Mouse (Mus musculus) myocyte (in vitro differentiated cells): ENCODE results near the gene Ccdc33.

Experiments used
- CEBPB ChIP-seq: IDR thresholded peaks from 2 replicates; pipeline ENCODE4 v1.6.1; 2011; ENCODE audit warnings: mild to moderate bottlenecking, moderate library complexity; ENCODE audit not compliant: poor library complexity, insufficient read depth, severe bottlenecking
- E2F4 ChIP-seq: IDR thresholded peaks from one replicate; pipeline ENCODE4 v1.6.1; 2011; ENCODE audit warnings: mild to moderate bottlenecking, control low read depth, moderate library complexity; ENCODE audit not compliant: insufficient read depth
- MAX ChIP-seq: IDR thresholded peaks from one replicate; pipeline ENCODE4 v1.6.1; 2011; ENCODE audit warnings: low read depth, mild to moderate bottlenecking, control low read depth
- MYOG ChIP-seq, 3 experiments: IDR thresholded peaks; one replicate each; pipeline ENCODE4 v1.6.1; 2011; ENCODE audit warnings: control low read depth in 2 of 3, low read depth in 2 of 3, mild to moderate bottlenecking in 2 of 3; ENCODE audit not compliant: insufficient read length in 2 of 3, control insufficient read depth in 1 of 3, insufficient read depth in 1 of 3
- POLR2A ChIP-seq: IDR thresholded peaks from one replicate; pipeline ENCODE4 v1.6.1; 2011; ENCODE audit warnings: low read depth, mild to moderate bottlenecking, control low read depth, moderate library complexity; ENCODE audit not compliant: insufficient read length
- POLR2AphosphoS2 ChIP-seq: IDR thresholded peaks from one replicate; pipeline ENCODE4 v1.6.1; 2011; ENCODE audit warnings: low read depth, control low read depth; ENCODE audit not compliant: insufficient read length
- REST ChIP-seq: IDR thresholded peaks from one replicate; pipeline ENCODE4 v1.6.1; 2011; ENCODE audit warnings: mild to moderate bottlenecking, control low read depth, moderate library complexity; ENCODE audit not compliant: insufficient read depth, insufficient read length
- SRF ChIP-seq: IDR thresholded peaks from one replicate; pipeline ENCODE4 v1.6.1; 2011; ENCODE audit warnings: low read depth; ENCODE audit not compliant: control insufficient read depth, insufficient read length
- TCF12 ChIP-seq: IDR thresholded peaks from one replicate; pipeline ENCODE4 v1.6.1; 2011; ENCODE audit warnings: mild to moderate bottlenecking, control low read depth; ENCODE audit not compliant: poor library complexity, insufficient read depth, severe bottlenecking
- TCF3 ChIP-seq: IDR thresholded peaks from one replicate; pipeline ENCODE4 v1.6.1; 2011; ENCODE audit warnings: low read depth, control low read depth; ENCODE audit not compliant: insufficient read length
- USF1 ChIP-seq: IDR thresholded peaks from one replicate; pipeline ENCODE4 v1.6.1; 2011; ENCODE audit warnings: low read depth, mild to moderate bottlenecking, control low read depth, moderate library complexity

- no peak for TF ChIP-seq USF1
- no peak for TF ChIP-seq POLR2A
- no peak for TF ChIP-seq MAX
- TF ChIP-seq TCF12 = no peak
- TF ChIP-seq CEBPB = no peak
- TF ChIP-seq POLR2AphosphoS2 = no peak
- TF ChIP-seq MYOG (IDR thresholded peaks at IDR 0.05; ENCODE audit: control insufficient read depth in 1 of 3, insufficient read depth in 1 of 3, insufficient read length in 2 of 3, low read depth in 2 of 3) = no peak
- TF ChIP-seq E2F4 = no peak
- TF ChIP-seq SRF = no peak
- no peak for TF ChIP-seq TCF3
- no peak for TF ChIP-seq REST
These were observed 7.8 kb downstream of the Ccdc33 start for GRCm38 (mm10) chr9:58110787-58111186.
